Mouse (Mus musculus): Measurements from ENCODE around the gene Pfdn5. TPM values are rescaled to one million over a fixed set of nuclear protein-coding genes. Genes with fewer than 3 reads are reported as not detected.

Gene Pfdn5
- total and polyA plus RNA-seq, 3 experiments = 23.0 to 276 (median 119) TPM

DNA sequence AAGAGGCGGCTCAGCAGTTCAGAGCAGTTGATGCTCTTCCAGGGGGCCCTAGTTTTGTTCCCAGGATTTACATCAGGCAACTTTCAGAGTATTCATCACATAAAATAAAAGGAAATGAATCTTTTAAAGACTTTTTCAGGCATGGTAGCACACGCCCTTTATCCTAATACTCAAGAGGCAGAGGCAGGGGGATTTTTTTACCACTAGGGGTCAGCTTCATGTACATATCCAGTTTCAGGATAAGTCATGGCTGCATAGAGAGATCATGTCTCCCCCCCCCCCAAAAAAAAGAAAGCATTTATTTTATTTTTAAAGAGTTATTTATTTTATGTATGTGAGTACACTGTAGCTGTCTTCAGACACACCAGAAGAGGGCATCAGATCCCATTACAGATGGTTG lies 28.1 kb downstream of the Pfdn5 start:
- Histone ChIP-seq H3K4me3 (ENCODE audit: low read depth, low read length) (no peak overlapping the region), H3K9me3 (replicated peaks) (peaks cover 11% of the 10 kb centered on the region), H3K27me3 (ENCODE audit: insufficient read depth, low read length) (peaks cover 46% of the 10 kb centered on the region), H3K36me3 (replicated peaks) (peaks cover 3% of the 10 kb centered on the region), H3K4me1 (ENCODE audit: insufficient read depth, low read depth, low read length) (peaks cover 20% of the 10 kb centered on the region)
- DNase-seq (ENCODE audit: low spot score) (no peak), ATAC-seq (ENCODE audit: extremely low read depth, insufficient number of reproducible peaks, low FRiP score, poor library complexity, severe bottlenecking) (no peak)
- TF ChIP-seq GATA1 (IDR thresholded peaks at IDR 0.05; ENCODE audit: borderline replicate concordance, low read length) = no peak
- no peak for TF ChIP-seq CTCF (IDR thresholded peaks at IDR 0.05; ENCODE audit: low read depth, low read length)
- no peak for TF ChIP-seq POLR2AphosphoS5 (IDR thresholded peaks at IDR 0.05; ENCODE audit: insufficient replicate concordance, low read depth, low read length)
- TF ChIP-seq GATA2 (IDR thresholded peaks at IDR 0.05; ENCODE audit: borderline replicate concordance, low read depth, low read length) = no peak
- no peak for TF ChIP-seq TAL1 (conservative IDR thresholded peaks at IDR 0.05; ENCODE audit: low read depth, low read length)

DNA sequence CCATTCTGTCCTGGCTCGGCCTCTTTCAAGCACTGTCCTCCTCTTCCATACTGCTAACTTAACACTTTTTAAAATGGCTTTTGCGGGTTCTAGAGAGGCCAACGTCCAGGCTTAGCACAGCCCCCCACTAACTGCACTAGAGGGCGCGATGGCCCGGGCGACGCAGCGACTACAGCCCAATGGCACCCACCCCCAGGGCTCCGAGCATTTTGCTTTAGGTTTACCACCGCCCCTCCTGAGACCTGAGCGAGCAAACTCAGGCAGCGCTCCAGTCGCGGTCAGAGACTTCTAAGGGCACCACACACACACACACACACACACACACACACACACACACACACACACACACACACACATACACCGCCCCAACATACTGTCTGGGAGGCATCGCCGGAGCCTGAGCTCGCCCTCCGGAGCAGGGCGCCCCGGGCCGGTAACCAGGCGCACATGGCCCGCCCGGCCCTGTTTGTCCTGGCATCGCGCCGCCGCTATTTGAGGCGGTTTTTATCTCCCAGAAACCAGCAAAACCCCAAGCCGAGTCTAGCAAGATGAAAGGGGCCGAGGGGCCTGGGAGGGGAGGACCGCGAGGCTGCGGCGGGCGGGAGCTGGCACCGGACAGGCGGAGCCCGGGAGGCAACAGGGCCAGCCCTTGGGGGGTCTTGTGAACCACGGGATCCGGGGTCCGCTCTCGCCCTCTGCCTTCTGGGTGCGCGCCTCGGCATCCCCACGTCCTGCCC lies 29.4 kb downstream of the Pfdn5 start:
- H3K36me3 ChIP-seq (replicated peaks) = no peaks in the 10 kb centered on the region
- TF ChIP-seq GATA2 (IDR thresholded peaks at IDR 0.05; ENCODE audit: borderline replicate concordance, low read depth, low read length) (no peak), CTCF (IDR thresholded peaks at IDR 0.05; ENCODE audit: low read depth, low read length) (no peak), POLR2AphosphoS5 (IDR thresholded peaks at IDR 0.05; ENCODE audit: insufficient replicate concordance, low read depth, low read length) (no peak), TAL1 (conservative IDR thresholded peaks at IDR 0.05; ENCODE audit: low read depth, low read length) (no peak), GATA1 (IDR thresholded peaks at IDR 0.05; ENCODE audit: borderline replicate concordance, low read length) (no peak)
- H3K9me3 ChIP-seq (replicated peaks) = peaks cover 11% of the 10 kb centered on the region
- no peak overlapping the region; the same call in 1 of the 2 replicates for H3K4me3 ChIP-seq (ENCODE audit: low read depth, low read length)
- ATAC-seq (ENCODE audit: extremely low read depth, insufficient number of reproducible peaks, low FRiP score, poor library complexity, severe bottlenecking) (no peak), DNase-seq (ENCODE audit: low spot score) (no peak)
- H3K4me1 ChIP-seq (ENCODE audit: insufficient read depth, low read depth, low read length) = peaks cover 15% of the 10 kb centered on the region
- peaks cover 59% of the 10 kb centered on the region for H3K27me3 ChIP-seq (ENCODE audit: insufficient read depth, low read length)

- peaks cover 11% of the 10 kb centered on the region for H3K9me3 ChIP-seq (replicated peaks)
- H3K4me3 ChIP-seq (ENCODE audit: low read depth, low read length) = no peak overlapping the region; the same call in 1 of the 2 replicates
- peaks cover 61% of the 10 kb centered on the region for H3K27me3 ChIP-seq (ENCODE audit: insufficient read depth, low read length)
- ATAC-seq (ENCODE audit: extremely low read depth, insufficient number of reproducible peaks, low FRiP score, poor library complexity, severe bottlenecking) (no peak), DNase-seq (ENCODE audit: low spot score) (no peak)
- H3K36me3 ChIP-seq (replicated peaks) = no peaks in the 10 kb centered on the region
- peaks cover 13% of the 10 kb centered on the region for H3K4me1 ChIP-seq (ENCODE audit: insufficient read depth, low read depth, low read length)
- TF ChIP-seq POLR2AphosphoS5 (IDR thresholded peaks at IDR 0.05; ENCODE audit: insufficient replicate concordance, low read depth, low read length) = no peak
- no peak for TF ChIP-seq TAL1 (conservative IDR thresholded peaks at IDR 0.05; ENCODE audit: low read depth, low read length)
- no peak for TF ChIP-seq GATA1 (IDR thresholded peaks at IDR 0.05; ENCODE audit: borderline replicate concordance, low read length)
Measured at GRCm38 (mm10) chr15:102355871-102356441, 30.0 kb downstream of the Pfdn5 start.

GRCm38 (mm10) chr15:102356501-102357325 lies 30.8 kb downstream of the Pfdn5 start:
- Histone ChIP-seq H3K36me3 (replicated peaks) (no peaks in the 10 kb centered on the region), H3K27me3 (ENCODE audit: insufficient read depth, low read length) (peaks cover 65% of the 10 kb centered on the region), H3K9me3 (replicated peaks) (peaks cover 11% of the 10 kb centered on the region), H3K4me3 (ENCODE audit: low read depth, low read length) (no peak overlapping the region), H3K4me1 (ENCODE audit: insufficient read depth, low read depth, low read length) (peaks cover 9% of the 10 kb centered on the region)
- DNase-seq (ENCODE audit: low spot score) (no peak), ATAC-seq (ENCODE audit: extremely low read depth, insufficient number of reproducible peaks, low FRiP score, poor library complexity, severe bottlenecking) (no peak)
- no peak for TF ChIP-seq TAL1 (conservative IDR thresholded peaks at IDR 0.05; ENCODE audit: low read depth, low read length)
- TF ChIP-seq CTCF (IDR thresholded peaks at IDR 0.05; ENCODE audit: low read depth, low read length) = no peak
- no peak for TF ChIP-seq GATA1 (IDR thresholded peaks at IDR 0.05; ENCODE audit: borderline replicate concordance, low read length)
- no peak for TF ChIP-seq POLR2AphosphoS5 (IDR thresholded peaks at IDR 0.05; ENCODE audit: insufficient replicate concordance, low read depth, low read length)
- no peak for TF ChIP-seq GATA2 (IDR thresholded peaks at IDR 0.05; ENCODE audit: borderline replicate concordance, low read depth, low read length)

GRCm38 (mm10) chr15:102358126-102358525 lies 32.2 kb downstream of the Pfdn5 start:
- Histone ChIP-seq H3K27me3 (ENCODE audit: insufficient read depth, low read length) (peaks cover 77% of the 10 kb centered on the region), H3K36me3 (replicated peaks) (no peaks in the 10 kb centered on the region), H3K4me3 (ENCODE audit: low read depth, low read length) (no peak overlapping the region), H3K9me3 (replicated peaks) (peaks cover 11% of the 10 kb centered on the region), H3K4me1 (ENCODE audit: insufficient read depth, low read depth, low read length) (peaks cover 9% of the 10 kb centered on the region; the same call in 1 of the 2 replicates)
- DNase-seq (ENCODE audit: low spot score) (no peak), ATAC-seq (ENCODE audit: extremely low read depth, insufficient number of reproducible peaks, low FRiP score, poor library complexity, severe bottlenecking) (no peak)
- TF ChIP-seq GATA2 (IDR thresholded peaks at IDR 0.05; ENCODE audit: borderline replicate concordance, low read depth, low read length) (no peak), GATA1 (IDR thresholded peaks at IDR 0.05; ENCODE audit: borderline replicate concordance, low read length) (no peak), CTCF (IDR thresholded peaks at IDR 0.05; ENCODE audit: low read depth, low read length) (no peak), TAL1 (conservative IDR thresholded peaks at IDR 0.05; ENCODE audit: low read depth, low read length) (no peak), POLR2AphosphoS5 (IDR thresholded peaks at IDR 0.05; ENCODE audit: insufficient replicate concordance, low read depth, low read length) (no peak)

DNA sequence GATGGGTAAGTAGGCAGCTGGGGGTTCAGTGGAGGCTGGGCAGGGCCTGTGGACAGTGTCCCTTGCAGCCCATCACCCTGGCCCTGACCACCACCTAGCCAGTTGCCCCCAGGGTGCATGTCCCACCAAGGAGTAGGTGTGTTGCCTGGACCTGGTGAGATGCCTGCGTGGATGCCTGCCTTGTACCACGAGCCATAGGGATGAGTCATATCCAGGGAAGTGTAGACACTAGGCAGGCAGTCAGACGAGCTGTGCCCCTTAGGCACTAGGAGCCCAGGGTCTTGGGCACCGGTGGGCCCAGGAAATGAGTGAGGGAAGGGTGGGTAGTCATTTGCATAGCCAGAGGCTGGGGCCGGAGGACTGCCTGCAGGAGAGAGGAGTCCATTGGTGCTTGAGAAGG lies 32.9 kb downstream of the Pfdn5 start:
- peaks cover 16% of the 10 kb centered on the region for H3K4me1 ChIP-seq (ENCODE audit: insufficient read depth, low read depth, low read length)
- H3K36me3 ChIP-seq (replicated peaks) = no peaks in the 10 kb centered on the region
- TF ChIP-seq TAL1 (conservative IDR thresholded peaks at IDR 0.05; ENCODE audit: low read depth, low read length) = no peak
- TF ChIP-seq GATA1 (IDR thresholded peaks at IDR 0.05; ENCODE audit: borderline replicate concordance, low read length) = no peak
- no peak for TF ChIP-seq GATA2 (IDR thresholded peaks at IDR 0.05; ENCODE audit: borderline replicate concordance, low read depth, low read length)
- TF ChIP-seq CTCF (IDR thresholded peaks at IDR 0.05; ENCODE audit: low read depth, low read length) = no peak
- no peak for TF ChIP-seq POLR2AphosphoS5 (IDR thresholded peaks at IDR 0.05; ENCODE audit: insufficient replicate concordance, low read depth, low read length)
- ATAC-seq (ENCODE audit: extremely low read depth, insufficient number of reproducible peaks, low FRiP score, poor library complexity, severe bottlenecking) = no peak
- H3K27me3 ChIP-seq (ENCODE audit: insufficient read depth, low read length) = peaks cover 80% of the 10 kb centered on the region
- DNase-seq (ENCODE audit: low spot score) = no peak
- peaks cover 11% of the 10 kb centered on the region for H3K9me3 ChIP-seq (replicated peaks)
- no peak overlapping the region for H3K4me3 ChIP-seq (ENCODE audit: low read depth, low read length)
